Mouse (Mus musculus) left cerebral cortex, adult 18-20 months (tissue): ENCODE measurements at regions not wholly inside any gene's neighbourhood (a gene's known extent, or its start where the extent isn't known, plus 50 kb on each side); places are given as distances from the start of the nearest gene placed in this dataset.

Experiments
- DNase-seq, 2 experiments: peaks; one replicate each; pipeline ENCODE4 v3.0.0; 2021 to 2022; ENCODE audit warnings: low spot score in 2 of 2, mixed read lengths in 1 of 2

GRCm38 (mm10) chr13:90497573-90497972, 407.6 kb downstream of the Atp6ap1l start:
- no peak for DNase-seq

- DNase-seq, result no peak
These were observed 404.3 kb upstream of the Xrcc4 start for GRCm38 (mm10) chr13:90493696-90494095.

GRCm38 (mm10) chr13:90490991-90491951, 401.9 kb upstream of the Xrcc4 start:
- DNase-seq, result no peak

- DNase-seq, result no peak
These were observed 391.1 kb upstream of the Xrcc4 start for GRCm38 (mm10) chr13:90480484-90480883.

GRCm38 (mm10) chr13:90476880-90477279, 387.5 kb upstream of the Xrcc4 start:
- DNase-seq, result no peak

- DNase-seq, result no peak
These were observed 385.1 kb upstream of the Xrcc4 start for GRCm38 (mm10) chr13:90474507-90474906.

GRCm38 (mm10) chr13:90474053-90474452, 384.6 kb upstream of the Xrcc4 start:
- no peak for DNase-seq

- no peak for DNase-seq
These were observed 383.8 kb upstream of the Xrcc4 start for GRCm38 (mm10) chr13:90473041-90473825.

GRCm38 (mm10) chr13:90466096-90466495, 376.7 kb upstream of the Xrcc4 start:
- no peak for DNase-seq

GRCm38 (mm10) chr13:90464051-90464450, 374.6 kb upstream of the Xrcc4 start:
- DNase-seq, result no peak

- DNase-seq, result no peak
These were observed 374.0 kb upstream of the Xrcc4 start for GRCm38 (mm10) chr13:90463381-90463780.

GRCm38 (mm10) chr13:90454631-90455030, 365.2 kb upstream of the Xrcc4 start:
- no peak for DNase-seq

GRCm38 (mm10) chr13:90426901-90427300, 337.5 kb upstream of the Xrcc4 start:
- no peak for DNase-seq

GRCm38 (mm10) chr13:90425379-90425778, 336.0 kb upstream of the Xrcc4 start:
- DNase-seq, result no peak

- DNase-seq, result no peak
These were observed 335.1 kb upstream of the Xrcc4 start for GRCm38 (mm10) chr13:90424541-90424940.

- no peak for DNase-seq
These were observed 331.6 kb upstream of the Xrcc4 start for GRCm38 (mm10) chr13:90420966-90421365.

- no peak for DNase-seq
These were observed 315.0 kb upstream of the Xrcc4 start for GRCm38 (mm10) chr13:90404392-90404791.

GRCm38 (mm10) chr13:90402061-90402460, 312.7 kb upstream of the Xrcc4 start:
- no peak for DNase-seq

GRCm38 (mm10) chr13:90401496-90401895, 312.1 kb upstream of the Xrcc4 start:
- DNase-seq, result no peak

GRCm38 (mm10) chr13:90395274-90396023, 306.0 kb upstream of the Xrcc4 start:
- no peak for DNase-seq

- DNase-seq, result peak in 1 of 2 experiments; percentile 8
These were observed 305.4 kb upstream of the Xrcc4 start for GRCm38 (mm10) chr13:90394815-90395241.
